Mouse (Mus musculus): ENCODE data around the gene Ccdc47. TPM values are rescaled to one million over a fixed set of nuclear protein-coding genes. Genes with fewer than 3 reads are reported as not detected.

Gene Ccdc47
- 109 and 113 TPM in 2 replicates for polyA plus RNA-seq (2015; fragmentation: Nextera tagmentation; extraction: Ambion mirVana)

GRCm38 (mm10) chr11:106215927-106216729 is at the start of gene Ccdc47:
TSS of gene Ccdc47 (minus strand) at chr11:106216344.
- H3K36me3 ChIP-seq (ENCODE audit: control insufficient read depth, insufficient read depth, low read length), result peaks cover 8% of the 10 kb centered on the region; the same call in 1 of the 2 replicates
- no peaks in the 10 kb centered on the region for H3K9me3 ChIP-seq (ENCODE audit: control insufficient read depth, low read length)
- under 1% methylated on average over 46 of the region's 46 CpGs for WGBS
- peak within 1 kb of the TSS; percentile 77 for H3K4me2 ChIP-seq (ENCODE audit: low read length)
- H3K27me3 ChIP-seq (replicated peaks; ENCODE audit: control insufficient read depth, insufficient read depth, low read length), result no peaks in the 10 kb centered on the region
- H3K9ac ChIP-seq (ENCODE audit: low read depth, low read length), result peak within 1 kb of the TSS; percentile 95
- H3K27ac ChIP-seq (ENCODE audit: low read depth, low read length), result peak within 1 kb of the TSS; percentile 96
- peak; percentile 100 for ATAC-seq
- peak within 1 kb of the TSS; percentile 98 for H3K4me3 ChIP-seq (ENCODE audit: low read length)
- peaks cover 26% of the 10 kb centered on the region for H3K4me1 ChIP-seq (ENCODE audit: control insufficient read depth, insufficient read depth, low read depth, low read length)

- Histone ChIP-seq H3K27ac (ENCODE audit: low read depth, low read length) (no peak overlapping the region), H3K4me3 (ENCODE audit: low read length) (no peak overlapping the region), H3K4me1 (ENCODE audit: control insufficient read depth, insufficient read depth, low read depth, low read length) (peaks cover 15% of the 10 kb centered on the region), H3K36me3 (ENCODE audit: control insufficient read depth, insufficient read depth, low read length) (peaks cover 49% of the 10 kb centered on the region), H3K9ac (ENCODE audit: low read depth, low read length) (no peak overlapping the region), H3K27me3 (replicated peaks; ENCODE audit: control insufficient read depth, insufficient read depth, low read length) (no peaks in the 10 kb centered on the region), H3K9me3 (ENCODE audit: control insufficient read depth, low read length) (no peaks in the 10 kb centered on the region), H3K4me2 (ENCODE audit: low read length) (no peak overlapping the region)
- no peak for ATAC-seq
- WGBS, result 93% methylated on average over 4 of the region's 4 CpGs
These were observed 49.4 kb upstream of the Ccdc47 start for GRCm38 (mm10) chr11:106265570-106265969.

DNA sequence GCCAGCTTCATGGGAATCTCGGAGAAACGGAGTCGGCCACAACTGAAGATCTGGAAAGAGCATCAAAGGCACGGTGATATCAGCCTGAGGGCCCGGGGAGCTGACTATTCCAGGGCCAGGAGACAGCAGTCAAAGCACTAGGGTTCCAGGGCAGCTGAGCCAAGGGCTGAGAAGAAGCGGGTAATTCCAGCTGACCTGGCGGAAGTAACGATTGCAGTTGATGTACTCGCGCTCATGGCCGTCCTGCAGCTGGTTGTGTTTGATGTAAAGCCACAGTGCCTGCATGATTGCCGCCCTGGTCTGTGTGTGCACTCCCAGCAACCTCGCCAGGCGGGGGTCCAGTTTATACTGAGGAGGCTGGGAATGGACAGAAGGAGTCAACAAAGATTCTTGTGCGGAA is 48.8 kb upstream of the Ccdc47 start:
- Histone ChIP-seq H3K36me3 (ENCODE audit: control insufficient read depth, insufficient read depth, low read length) (peaks cover 49% of the 10 kb centered on the region), H3K4me3 (ENCODE audit: low read length) (no peak overlapping the region), H3K27ac (ENCODE audit: low read depth, low read length) (no peak overlapping the region), H3K4me1 (ENCODE audit: control insufficient read depth, insufficient read depth, low read depth, low read length) (peaks cover 15% of the 10 kb centered on the region), H3K9me3 (ENCODE audit: control insufficient read depth, low read length) (no peaks in the 10 kb centered on the region), H3K9ac (ENCODE audit: low read depth, low read length) (no peak overlapping the region), H3K27me3 (replicated peaks; ENCODE audit: control insufficient read depth, insufficient read depth, low read length) (no peaks in the 10 kb centered on the region), H3K4me2 (ENCODE audit: low read length) (no peak overlapping the region)
- WGBS, result 90% methylated on average over 15 of the region's 15 CpGs
- no peak for ATAC-seq

- WGBS, result 92% methylated on average over 9 of the region's 9 CpGs
- H3K9ac ChIP-seq (ENCODE audit: low read depth, low read length), result no peak overlapping the region
These were observed 47.8 kb upstream of the Ccdc47 start for GRCm38 (mm10) chr11:106263963-106264362.

GRCm38 (mm10) chr11:106260826-106261450 is 44.8 kb upstream of the Ccdc47 start:
- Histone ChIP-seq H3K9ac (ENCODE audit: low read depth, low read length) (no peak overlapping the region), H3K9me3 (ENCODE audit: control insufficient read depth, low read length) (no peaks in the 10 kb centered on the region), H3K27me3 (replicated peaks; ENCODE audit: control insufficient read depth, insufficient read depth, low read length) (no peaks in the 10 kb centered on the region), H3K4me3 (ENCODE audit: low read length) (no peak overlapping the region), H3K4me2 (ENCODE audit: low read length) (no peak overlapping the region), H3K27ac (ENCODE audit: low read depth, low read length) (no peak overlapping the region), H3K36me3 (ENCODE audit: control insufficient read depth, insufficient read depth, low read length) (peaks cover 44% of the 10 kb centered on the region), H3K4me1 (ENCODE audit: control insufficient read depth, insufficient read depth, low read depth, low read length) (peaks cover 13% of the 10 kb centered on the region)
- 90% methylated on average over 14 of the region's 14 CpGs for WGBS
- no peak for ATAC-seq

More at GRCm38 (mm10) chr11:106263963-106264362, 47.8 kb upstream of the Ccdc47 start:
- Histone ChIP-seq H3K4me1 (ENCODE audit: control insufficient read depth, insufficient read depth, low read depth, low read length) (peaks cover 11% of the 10 kb centered on the region), H3K4me2 (ENCODE audit: low read length) (no peak overlapping the region), H3K36me3 (ENCODE audit: control insufficient read depth, insufficient read depth, low read length) (peaks cover 49% of the 10 kb centered on the region), H3K27me3 (replicated peaks; ENCODE audit: control insufficient read depth, insufficient read depth, low read length) (no peaks in the 10 kb centered on the region), H3K27ac (ENCODE audit: low read depth, low read length) (no peak overlapping the region), H3K4me3 (ENCODE audit: low read length) (no peak overlapping the region), H3K9me3 (ENCODE audit: control insufficient read depth, low read length) (no peaks in the 10 kb centered on the region)
- no peak for ATAC-seq

DNA sequence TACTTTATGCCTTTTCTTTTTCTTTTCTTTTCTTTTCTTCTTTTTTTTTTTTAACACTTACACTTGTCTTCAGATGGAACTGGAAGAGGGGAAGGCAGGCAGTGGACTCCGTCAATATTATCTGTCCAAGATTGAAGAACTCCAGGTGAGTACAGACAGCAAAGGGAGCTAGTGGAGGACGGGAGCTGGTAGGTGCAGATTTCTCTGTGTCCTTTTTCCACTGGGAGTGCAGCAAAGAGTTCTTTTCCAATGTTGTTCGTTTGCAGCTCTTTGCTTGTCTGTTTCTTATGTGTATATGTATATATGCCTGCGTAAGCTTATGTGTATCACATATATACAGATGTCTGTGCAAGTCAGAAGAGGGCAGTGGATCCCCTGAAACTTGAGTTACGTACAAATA is 40.6 kb upstream of the Ccdc47 start:
- ATAC-seq, result no peak
- peak overlapping the region; percentile 79 for H3K4me2 ChIP-seq (ENCODE audit: low read length)
- H3K27me3 ChIP-seq (replicated peaks; ENCODE audit: control insufficient read depth, insufficient read depth, low read length), result no peaks in the 10 kb centered on the region
- WGBS, result 76% methylated on average over 5 of the region's 5 CpGs
- H3K9ac ChIP-seq (ENCODE audit: low read depth, low read length), result peak overlapping the region; percentile 90
- peak overlapping the region; percentile 79 for H3K4me3 ChIP-seq (ENCODE audit: low read length)
- peaks cover 21% of the 10 kb centered on the region for H3K4me1 ChIP-seq (ENCODE audit: control insufficient read depth, insufficient read depth, low read depth, low read length)
- H3K36me3 ChIP-seq (ENCODE audit: control insufficient read depth, insufficient read depth, low read length), result peaks cover 12% of the 10 kb centered on the region
- no peaks in the 10 kb centered on the region for H3K9me3 ChIP-seq (ENCODE audit: control insufficient read depth, low read length)
- H3K27ac ChIP-seq (ENCODE audit: low read depth, low read length), result no peak overlapping the region

DNA sequence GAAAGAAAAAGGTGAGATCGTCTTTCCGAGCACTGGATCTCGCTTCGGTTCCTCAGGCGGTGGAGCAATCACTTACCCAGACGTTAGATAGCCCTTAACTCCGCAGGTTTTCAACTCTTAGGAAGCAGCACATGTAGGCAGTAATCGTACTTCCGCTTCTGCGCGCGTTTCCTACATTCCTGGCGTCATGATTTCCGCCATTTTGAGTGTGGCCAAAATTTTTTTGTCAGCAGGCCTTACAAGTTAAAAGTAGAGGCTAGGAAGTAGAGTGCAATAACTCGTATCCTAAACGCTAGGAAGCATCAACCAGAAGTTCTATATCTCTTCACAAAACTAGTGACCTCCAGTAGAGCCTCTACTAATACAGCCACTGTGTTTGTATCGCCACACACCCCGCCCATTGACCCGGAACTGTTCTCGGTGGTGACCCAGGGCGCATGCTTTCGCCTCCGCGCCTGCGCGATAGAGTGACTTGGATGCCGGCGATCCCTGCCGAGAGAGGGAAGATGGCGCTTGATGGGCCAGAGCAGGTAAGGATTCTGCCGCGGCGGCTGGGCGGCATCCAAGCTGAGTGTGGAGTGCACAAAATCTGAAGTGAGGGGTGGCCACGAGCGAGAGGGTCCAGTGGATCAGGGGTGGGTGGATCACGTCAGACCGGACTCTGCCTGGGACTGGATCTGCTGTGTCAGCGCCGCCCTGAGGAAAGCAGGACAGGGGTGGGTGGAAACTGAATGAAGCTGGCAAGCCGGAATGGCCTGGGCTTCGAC is 39.7 kb upstream of the Ccdc47 start, which contains the start of the genes Ftsj3 and Psmc5:
Ftsj3 (minus strand) TSS at position 395 of the 767 bp plus-strand sequence.
Psmc5 (plus strand) TSS at position 470 of the 767 bp plus-strand sequence.
- peak; percentile 97 for ATAC-seq
- under 1% methylated on average over 42 of the region's 42 CpGs for WGBS
- Histone ChIP-seq H3K4me3 (ENCODE audit: low read length) (peak within 1 kb of the TSS; percentile 79), H3K4me1 (ENCODE audit: control insufficient read depth, insufficient read depth, low read depth, low read length) (peaks cover 21% of the 10 kb centered on the region), H3K9ac (ENCODE audit: low read depth, low read length) (peak within 1 kb of the TSS; percentile 90), H3K4me2 (ENCODE audit: low read length) (peak within 1 kb of the TSS; percentile 86), H3K27ac (ENCODE audit: low read depth, low read length) (peak within 1 kb of the TSS; percentile 85), H3K27me3 (replicated peaks; ENCODE audit: control insufficient read depth, insufficient read depth, low read length) (no peaks in the 10 kb centered on the region), H3K36me3 (ENCODE audit: control insufficient read depth, insufficient read depth, low read length) (peaks cover 18% of the 10 kb centered on the region), H3K9me3 (ENCODE audit: control insufficient read depth, low read length) (no peaks in the 10 kb centered on the region)

DNA sequence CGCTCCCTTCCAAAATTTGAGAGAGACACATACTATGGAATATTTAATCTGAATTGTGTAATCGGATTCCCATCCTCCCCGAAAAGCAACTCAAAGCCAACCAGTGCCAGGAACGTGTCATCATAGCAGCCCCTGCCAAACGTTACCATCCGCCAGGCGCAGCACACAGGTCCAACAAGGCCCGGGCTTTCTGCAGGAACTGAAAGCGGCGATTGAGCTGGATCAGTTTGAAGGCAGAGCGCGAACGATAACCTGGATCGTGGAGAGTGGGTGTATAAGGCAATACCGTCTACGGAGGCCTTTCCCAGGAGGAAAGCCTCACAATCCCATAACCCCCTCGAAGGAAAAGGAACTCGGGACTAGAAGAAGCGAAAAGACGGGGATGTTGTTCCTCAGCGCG is 39.0 kb upstream of the Ccdc47 start:
- H3K36me3 ChIP-seq (ENCODE audit: control insufficient read depth, insufficient read depth, low read length), result peaks cover 24% of the 10 kb centered on the region
- no peaks in the 10 kb centered on the region for H3K27me3 ChIP-seq (replicated peaks; ENCODE audit: control insufficient read depth, insufficient read depth, low read length)
- peak overlapping the region; percentile 79 for H3K4me3 ChIP-seq (ENCODE audit: low read length)
- peak overlapping the region; percentile 85 for H3K27ac ChIP-seq (ENCODE audit: low read depth, low read length)
- no peaks in the 10 kb centered on the region for H3K9me3 ChIP-seq (ENCODE audit: control insufficient read depth, low read length)
- peak overlapping the region; percentile 86 for H3K4me2 ChIP-seq (ENCODE audit: low read length)
- peak overlapping the region; percentile 60 for H3K9ac ChIP-seq (ENCODE audit: low read depth, low read length)
- 3% methylated on average over 22 of the region's 22 CpGs for WGBS
- no peak for ATAC-seq
- peaks cover 21% of the 10 kb centered on the region for H3K4me1 ChIP-seq (ENCODE audit: control insufficient read depth, insufficient read depth, low read depth, low read length)

All from hindbrain, embryonic 16.5 days (tissue).